Mouse (Mus musculus): ENCODE data around the gene Tmem176a.

GRCm38 (mm10) chr6:48869774-48870173 lies 29.1 kb downstream of the Tmem176a start:
- TF ChIP-seq CTCF (IDR thresholded peaks at IDR 0.05; ENCODE audit: borderline replicate concordance, insufficient read depth, low read length) (no peak), POLR2A (IDR thresholded peaks at IDR 0.05; ENCODE audit: low read depth, low read length) (no peak)

Measured in embryonic fibroblast, embryonic 13.5 days (primary cell).